Mouse (Mus musculus): ENCODE data around the gene Gper1. TPM values are rescaled to one million over a fixed set of nuclear protein-coding genes. Genes with fewer than 3 reads are reported as not detected.

The Gper1 gene
- total and polyA plus RNA-seq, 3 experiments = 0.07 to 0.15 TPM; not detected in 1

DNA sequence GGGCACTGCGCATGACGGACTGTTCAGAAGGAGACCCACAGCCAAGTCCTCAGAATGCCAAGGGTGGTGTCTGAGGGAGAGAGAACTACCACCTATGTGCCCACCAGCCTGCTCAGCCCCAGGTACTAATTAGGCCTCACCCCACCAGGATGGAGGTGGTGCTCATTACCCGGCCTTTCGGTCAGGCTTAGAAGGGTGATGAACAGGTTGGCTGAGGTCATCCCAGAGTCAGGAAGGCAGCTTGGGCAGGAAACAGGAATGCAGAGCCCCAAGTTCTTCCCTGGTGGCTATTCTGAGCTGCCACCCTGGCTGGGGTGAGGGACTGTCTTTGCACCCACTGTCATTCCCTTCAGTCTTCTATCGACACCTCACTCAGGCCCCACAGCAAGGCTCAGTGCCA, 36.9 kb upstream of the Gper1 start:
- no peak overlapping the region for H3K4me3 ChIP-seq (ENCODE audit: control insufficient read depth in 1 of 2, insufficient read depth in 1 of 2, low read depth in 2 of 2, low read length in 2 of 2)
- TF ChIP-seq BHLHE40 (IDR thresholded peaks at IDR 0.05; ENCODE audit: borderline replicate concordance, low read depth, low read length) (no peak), USF2 (IDR thresholded peaks at IDR 0.05; ENCODE audit: borderline replicate concordance in 1 of 2, insufficient read depth in 1 of 2, low read depth in 1 of 2, low read length in 2 of 2) (no peak), SMC3 (IDR thresholded peaks at IDR 0.05; ENCODE audit: low read depth, low read length) (no peak), ETS1 (IDR thresholded peaks at IDR 0.05; ENCODE audit: low read depth, low read length) (no peak), TCF12 (IDR thresholded peaks at IDR 0.05; ENCODE audit: low read depth, low read length) (no peak), NELFE (IDR thresholded peaks at IDR 0.05; ENCODE audit: low read depth, low read length) (no peak), TBP (IDR thresholded peaks at IDR 0.05; ENCODE audit: low read depth, low read length) (no peak), MYC (IDR thresholded peaks at IDR 0.05; ENCODE audit: low read depth, low read length) (no peak), RCOR1 (IDR thresholded peaks at IDR 0.05; ENCODE audit: low read depth, low read length) (no peak), MEF2A (IDR thresholded peaks at IDR 0.05; ENCODE audit: extremely low read depth, insufficient replicate concordance, low read depth, low read length, poor library complexity, severe bottlenecking) (no peak), GATA1 (IDR thresholded peaks at IDR 0.05; ENCODE audit: low read depth, low read length) (no peak), ZNF384 (IDR thresholded peaks at IDR 0.05; ENCODE audit: low read depth, low read length) (no peak), ELF1 (IDR thresholded peaks at IDR 0.05; ENCODE audit: low read depth, low read length) (no peak), MAZ (IDR thresholded peaks at IDR 0.05; ENCODE audit: low read depth, low read length) (no peak)
- H3K9ac ChIP-seq (ENCODE audit: control insufficient read depth, low read depth, low read length, poor library complexity, severe bottlenecking) = no peak overlapping the region
- no peaks in the 10 kb centered on the region for H3K27me3 ChIP-seq (ENCODE audit: control insufficient read depth in 1 of 2, insufficient read depth in 2 of 2, low read length in 2 of 2)
- peaks cover 13% of the 10 kb centered on the region for H3K79me2 ChIP-seq (ENCODE audit: control insufficient read depth, insufficient read depth, low read length, poor library complexity)
- H3K9me3 ChIP-seq (replicated peaks; ENCODE audit: insufficient read depth, low read length) = no peaks in the 10 kb centered on the region
- peaks cover 37 to 58% of the 10 kb centered on the region in 2 experiments for H3K4me1 ChIP-seq (ENCODE audit: control insufficient read depth in 1 of 2, insufficient read depth in 2 of 2, low read length in 2 of 2)
- no peak for DNase-seq (ENCODE audit: low read depth, low spot score)
- H3K27ac ChIP-seq (ENCODE audit: control insufficient read depth, low read depth, low read length) = no peak overlapping the region
- H3K36me3 ChIP-seq (ENCODE audit: control insufficient read depth in 1 of 2, insufficient read depth in 2 of 2, low read length in 2 of 2) = peaks cover 0 to 45% of the 10 kb centered on the region in 2 experiments; a peak in 2 of 4 replicates

- peak; percentile 40 for DNase-seq (ENCODE audit: low read depth, low spot score)
- H3K4me3 ChIP-seq (ENCODE audit: control insufficient read depth in 1 of 2, insufficient read depth in 1 of 2, low read depth in 2 of 2, low read length in 2 of 2) = no peak overlapping the region
- H3K4me1 ChIP-seq (ENCODE audit: control insufficient read depth in 1 of 2, insufficient read depth in 2 of 2, low read length in 2 of 2) = peaks cover 30 to 51% of the 10 kb centered on the region in 2 experiments
- H3K79me2 ChIP-seq (ENCODE audit: control insufficient read depth, insufficient read depth, low read length, poor library complexity) = peaks cover 12% of the 10 kb centered on the region
- TF ChIP-seq CHD1 (IDR thresholded peaks at IDR 0.05; ENCODE audit: low read depth, low read length) (no peak), ZMIZ1 (IDR thresholded peaks at IDR 0.05; ENCODE audit: low read depth, low read length) (no peak), MYC (IDR thresholded peaks at IDR 0.05; ENCODE audit: low read depth, low read length) (no peak), ZNF384 (IDR thresholded peaks at IDR 0.05; ENCODE audit: low read depth, low read length) (no peak), GABPA (IDR thresholded peaks at IDR 0.05; ENCODE audit: low read depth, low read length) (no peak), USF1 (IDR thresholded peaks at IDR 0.05; ENCODE audit: low read depth, low read length) (no peak), MYB (IDR thresholded peaks at IDR 0.05; ENCODE audit: low read depth, low read length) (no peak), MAZ (IDR thresholded peaks at IDR 0.05; ENCODE audit: low read depth, low read length) (no peak), POLR2A (IDR thresholded peaks at IDR 0.05; ENCODE audit: control insufficient read depth in 1 of 2, insufficient read depth in 1 of 2, low read depth in 1 of 2, low read length in 2 of 2, poor library complexity in 1 of 2) (no peak), MXI1 (IDR thresholded peaks at IDR 0.05; ENCODE audit: low read depth, low read length) (no peak; the same call in 1 of the 2 replicates), NRF1 (IDR thresholded peaks at IDR 0.05; ENCODE audit: insufficient read depth, low read depth, low read length, poor library complexity, severe bottlenecking) (no peak), GATA1 (IDR thresholded peaks at IDR 0.05; ENCODE audit: low read depth, low read length) (no peak), RAD21 (IDR thresholded peaks at IDR 0.05; ENCODE audit: low read depth, low read length) (no peak), TBP (IDR thresholded peaks at IDR 0.05; ENCODE audit: low read depth, low read length) (no peak), E2F4 (IDR thresholded peaks at IDR 0.05; ENCODE audit: borderline replicate concordance, low read depth, low read length) (no peak), ELF1 (IDR thresholded peaks at IDR 0.05; ENCODE audit: low read depth, low read length) (no peak), POLR2AphosphoS5 (IDR thresholded peaks at IDR 0.05; ENCODE audit: borderline replicate concordance, low read depth, low read length) (no peak), MAX (IDR thresholded peaks at IDR 0.05; ENCODE audit: low read length) (no peak), RCOR1 (IDR thresholded peaks at IDR 0.05; ENCODE audit: low read depth, low read length) (no peak)
- H3K9me3 ChIP-seq (replicated peaks; ENCODE audit: insufficient read depth, low read length) = no peaks in the 10 kb centered on the region
- peaks cover 0 to 39% of the 10 kb centered on the region in 2 experiments; a peak in 2 of 4 replicates for H3K36me3 ChIP-seq (ENCODE audit: control insufficient read depth in 1 of 2, insufficient read depth in 2 of 2, low read length in 2 of 2)
- peak overlapping the region; percentile 35 for H3K9ac ChIP-seq (ENCODE audit: control insufficient read depth, low read depth, low read length, poor library complexity, severe bottlenecking)
- no peaks in the 10 kb centered on the region for H3K27me3 ChIP-seq (ENCODE audit: control insufficient read depth in 1 of 2, insufficient read depth in 2 of 2, low read length in 2 of 2)
- peak overlapping the region; percentile 91 for H3K27ac ChIP-seq (ENCODE audit: control insufficient read depth, low read depth, low read length)
Observed at GRCm38 (mm10) chr5:139387329-139388194, 35.4 kb upstream of the Gper1 start.
